Mouse (Mus musculus): Measurements from ENCODE around the gene Mtmr4. TPM values are rescaled to one million over a fixed set of nuclear protein-coding genes. Genes with fewer than 3 reads are reported as not detected.

Mtmr4 gene
- total RNA-seq, 2 experiments from 2014 or later: 26.1 to 31.4 TPM

- DNase-seq: peak; percentile 56 to 70
These were observed 9.8 kb upstream of the Mtmr4 start for GRCm38 (mm10) chr11:87581933-87582710.

- no peak for DNase-seq
These were observed 8.5 kb upstream of the Mtmr4 start for GRCm38 (mm10) chr11:87583291-87584034.

GRCm38 (mm10) chr11:87584711-87585505 is 7.1 kb upstream of the Mtmr4 start:
- peak; percentile 40 to 60 for DNase-seq

GRCm38 (mm10) chr11:87587211-87587874 is 4.6 kb upstream of the Mtmr4 start:
- DNase-seq: no peak

GRCm38 (mm10) chr11:87589605-87590004 is 2.4 kb upstream of the Mtmr4 start:
- no peak for DNase-seq

- peak; percentile 36 to 50 for DNase-seq
These were observed 979 bp upstream of the Mtmr4 start for GRCm38 (mm10) chr11:87590841-87591525.

- no peak for DNase-seq
These were observed 363 bp downstream of the Mtmr4 start for GRCm38 (mm10) chr11:87592354-87592695.

GRCm38 (mm10) chr11:87592713-87593598 is 994 bp downstream of the Mtmr4 start:
- DNase-seq: peak in 1 of 2 experiments; percentile 49

GRCm38 (mm10) chr11:87595327-87595841 is 3.4 kb downstream of the Mtmr4 start:
- peak; percentile 93 to 94 for DNase-seq

GRCm38 (mm10) chr11:87595976-87596375 is 4.0 kb downstream of the Mtmr4 start:
- DNase-seq: peak in 1 of 2 experiments; percentile 36

- DNase-seq: no peak
These were observed 4.5 kb downstream of the Mtmr4 start for GRCm38 (mm10) chr11:87596492-87596891.

- DNase-seq: no peak
These were observed 5.1 kb downstream of the Mtmr4 start for GRCm38 (mm10) chr11:87597061-87597460.

- DNase-seq: peak in 1 of 2 experiments; percentile 31
These were observed 7.6 kb downstream of the Mtmr4 start for GRCm38 (mm10) chr11:87599395-87600089.

- no peak for DNase-seq
These were observed 8.4 kb downstream of the Mtmr4 start for GRCm38 (mm10) chr11:87600322-87600853.

GRCm38 (mm10) chr11:87602234-87602633 is 10.3 kb downstream of the Mtmr4 start:
- DNase-seq: no peak

GRCm38 (mm10) chr11:87603571-87603970 is 11.6 kb downstream of the Mtmr4 start:
- DNase-seq: no peak

GRCm38 (mm10) chr11:87609264-87609663 is 17.3 kb downstream of the Mtmr4 start:
- DNase-seq: peak in 1 of 2 experiments; percentile 30

- no peak for DNase-seq
These were observed 19.6 kb downstream of the Mtmr4 start for GRCm38 (mm10) chr11:87611547-87611946.

- no peak for DNase-seq
These were observed 22.0 kb downstream of the Mtmr4 start for GRCm38 (mm10) chr11:87613972-87614371.
